Mouse (Mus musculus) natural killer cell, adult 2 months (primary cell): ENCODE results near the gene Gm28553.
"Not testable (repeated sequence)": the region's sequence is repeated elsewhere in the genome, so short reads cannot be mapped to it uniquely, and the experiment has no call there.

ENCODE experiments used
- DNase-seq, 2 experiments: peaks; one replicate each; pipeline ENCODE4 v3.0.0; 2022; ENCODE audit warnings: low spot score in 2 of 2

Gene Gm28553

GRCm38 (mm10) chrY:48856197-48856596 lies at the start of gene Gm28553:
Gm28553 (plus strand) TSS chrY:48856497.
- DNase-seq, result not testable (repeated sequence)
